Mouse (Mus musculus): ENCODE data around the gene Erbb3.

Gene Erbb3

DNA sequence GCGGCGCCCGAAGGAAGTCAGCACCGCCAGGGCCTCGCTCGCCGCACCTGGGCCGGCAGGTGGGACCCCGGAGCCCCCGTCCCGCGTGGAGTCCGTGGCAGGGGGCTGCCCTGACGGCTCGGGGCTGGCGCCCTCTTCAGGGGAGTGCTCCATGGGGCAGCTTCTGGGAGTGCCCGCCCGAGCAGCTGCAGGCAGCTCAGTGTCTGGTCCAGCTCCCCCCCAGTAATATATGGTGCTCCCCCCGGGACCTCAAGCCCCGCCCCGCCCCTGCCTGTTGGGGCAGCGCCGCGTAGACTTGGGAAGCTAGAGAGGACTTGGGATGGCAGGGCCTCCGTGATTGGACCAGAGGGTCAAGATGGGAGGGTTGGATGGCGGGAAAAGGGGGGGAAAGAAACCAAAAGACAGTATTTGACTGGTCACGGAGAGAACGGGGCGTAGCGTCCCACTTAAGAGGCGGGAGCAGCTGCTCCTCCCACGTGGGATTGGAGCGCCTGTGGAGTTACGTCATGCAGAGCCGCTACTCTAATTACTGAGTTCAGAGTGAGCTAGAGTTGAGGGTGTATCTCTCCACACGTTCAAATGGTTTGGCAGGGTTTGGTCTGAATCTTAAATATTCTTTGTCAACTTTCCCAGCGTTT lies 63.7 kb downstream of the Erbb3 start, which contains the start of gene Esyt1:
Gene Esyt1, minus strand, starts transcription at position 201 of the 638 bp plus-strand sequence.
- peak; percentile 88 for DNase-seq (ENCODE audit: low spot score)

DNA sequence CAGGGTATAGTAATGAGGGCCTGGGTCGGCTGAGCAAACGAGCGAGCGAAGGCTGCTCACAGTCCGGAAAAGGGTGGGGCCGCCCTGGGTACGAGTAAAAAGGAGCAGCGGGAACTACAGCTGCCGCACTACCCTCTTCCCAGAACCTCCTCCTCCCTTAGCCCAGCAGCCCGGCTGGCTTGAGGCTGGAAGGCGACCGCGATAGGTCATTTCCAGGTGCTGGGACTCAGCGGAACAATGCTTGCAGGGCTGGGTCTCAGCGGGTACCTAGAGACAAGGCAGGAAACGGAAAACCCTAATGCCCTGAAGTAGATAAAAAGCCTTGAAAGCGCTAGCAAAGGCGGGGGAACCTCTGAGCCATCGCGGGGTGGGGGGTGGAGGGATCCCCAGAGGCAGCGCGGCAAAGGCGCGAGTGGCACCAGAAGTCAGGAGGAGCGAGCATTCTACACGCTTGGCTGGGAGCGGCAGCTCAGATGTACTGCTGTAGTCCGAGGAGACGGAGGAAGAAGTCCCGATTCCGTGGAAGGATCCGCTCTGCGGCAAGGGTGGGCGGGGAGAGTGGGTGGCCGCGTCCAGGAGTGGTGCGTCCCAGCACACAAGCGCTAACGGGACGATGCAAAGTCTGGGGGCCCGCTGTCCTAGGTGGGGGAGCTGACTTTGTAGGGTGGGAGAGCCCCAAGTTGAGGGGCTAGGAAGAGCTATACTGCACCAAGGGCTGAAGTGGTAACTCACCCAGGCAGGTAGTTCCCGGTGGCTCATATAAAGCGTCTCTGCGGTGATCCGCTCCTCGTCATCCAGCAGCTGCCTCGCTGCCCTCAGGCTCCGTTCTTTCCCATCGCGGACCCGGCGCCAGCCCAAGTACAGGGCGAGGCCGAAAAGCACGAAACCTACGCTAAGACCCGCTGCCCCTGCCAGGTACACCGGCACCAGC lies 64.5 kb downstream of the Erbb3 start:
- peak; percentile 64 for DNase-seq (ENCODE audit: low spot score)

DNA sequence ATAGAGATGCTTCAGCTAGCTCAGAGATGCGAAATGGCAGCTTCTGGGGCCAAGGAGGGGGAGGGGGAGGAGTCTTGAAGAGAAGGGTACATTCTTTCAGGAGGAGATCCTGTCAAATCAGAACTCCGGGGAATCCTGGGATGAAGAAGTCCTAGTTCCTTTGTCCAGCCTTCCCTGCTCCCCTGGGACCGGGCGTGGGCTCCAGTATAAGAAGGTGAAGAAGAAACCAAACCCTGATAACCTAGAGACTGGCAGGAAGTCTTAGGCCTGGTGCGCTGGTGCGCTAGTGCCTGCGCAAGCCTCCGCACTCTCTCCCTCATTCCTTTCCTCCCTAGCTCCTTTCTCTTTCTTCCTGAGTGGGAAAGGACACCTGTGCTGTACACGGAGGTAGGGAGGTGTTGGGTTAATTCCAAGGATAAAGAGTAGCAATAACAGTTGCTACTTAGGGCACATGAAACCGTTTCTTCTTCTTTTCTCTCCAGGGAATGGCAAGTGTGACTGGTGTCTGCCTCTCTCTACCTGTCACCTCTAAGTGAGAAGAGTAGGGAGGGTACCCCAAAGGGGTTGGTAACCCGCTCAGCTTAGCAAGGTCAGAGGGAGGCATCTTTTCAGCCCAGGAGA lies 65.2 kb downstream of the Erbb3 start:
- DNase-seq (ENCODE audit: low spot score), result no peak

DNA sequence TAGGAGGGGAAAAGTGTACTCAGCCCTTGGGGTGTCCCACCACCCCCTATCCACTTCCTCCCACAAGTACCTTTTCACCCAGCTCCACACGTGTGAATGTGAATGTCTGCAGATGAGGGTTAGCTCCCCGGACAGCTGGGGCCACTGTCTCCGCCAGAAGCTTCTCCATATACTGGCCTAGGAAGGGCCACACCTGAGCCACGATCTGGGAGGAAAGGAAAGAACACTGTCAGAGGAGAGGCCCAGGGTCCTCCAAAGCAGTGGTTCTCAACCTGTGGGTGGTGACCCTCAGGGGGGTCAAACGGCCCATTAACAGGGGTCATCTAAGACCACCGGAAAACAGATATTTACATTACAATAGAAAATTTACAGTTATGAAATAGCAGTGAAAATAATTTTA lies 67.1 kb downstream of the Erbb3 start:
- DNase-seq (ENCODE audit: low spot score), result no peak

DNA sequence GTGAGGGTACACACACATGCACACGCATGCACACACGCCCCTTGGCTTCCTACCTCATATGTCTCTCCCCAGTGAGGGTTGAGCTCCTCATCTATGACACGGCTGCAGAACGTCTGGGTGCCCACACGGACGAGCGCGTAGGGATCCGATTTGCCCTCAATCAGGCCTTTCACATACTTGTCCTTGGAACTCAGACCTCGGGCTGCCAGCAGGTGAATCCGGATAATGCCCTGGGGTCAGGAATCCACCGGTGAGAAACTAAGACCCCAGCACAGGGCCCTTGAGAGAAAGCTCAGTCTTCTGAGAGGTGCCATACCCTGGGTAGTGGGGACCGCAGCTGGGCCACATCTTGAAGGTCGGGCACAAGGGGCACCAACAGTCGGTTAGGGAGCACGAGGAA lies 68.9 kb downstream of the Erbb3 start:
- no peak for DNase-seq (ENCODE audit: low spot score)

- peak; percentile 44 for DNase-seq (ENCODE audit: low spot score)
Measured at GRCm38 (mm10) chr10:128518833-128519232, 70.6 kb downstream of the Erbb3 start.
